Mouse (Mus musculus): ENCODE data around the gene Skil. TPM values are rescaled to one million over a fixed set of nuclear protein-coding genes. Genes with fewer than 3 reads are reported as not detected.
A peak's percentile ranks its signal among the peaks of the same experiment; 100 is the strongest.

The Skil gene
- polyA plus RNA-seq, 1 experiment from 2014 or later, result 4.2 TPM

- 62% methylated on average over 6 of the region's 6 CpGs for WGBS (ENCODE audit: insufficient replicate concordance)
- no peak for ATAC-seq (ENCODE audit: low read depth)
- H3K4me3 ChIP-seq (ENCODE audit: low read depth, low read length), result no peak overlapping the region
- no peak overlapping the region for H3K4me2 ChIP-seq (ENCODE audit: low read depth, low read length)
- H3K27ac ChIP-seq (ENCODE audit: low read length), result 0 out of 2 replicates have a peak overlapping the region, but pooled peaks have one; percentile 1
- no peaks in the 10 kb centered on the region; the same call in 1 of the 2 replicates for H3K4me1 ChIP-seq (ENCODE audit: control insufficient read depth, low read depth, low read length)
- H3K9me3 ChIP-seq (replicated peaks; ENCODE audit: control insufficient read depth, low read length), result no peaks in the 10 kb centered on the region
- H3K36me3 ChIP-seq (ENCODE audit: control insufficient read depth, insufficient read depth), result no peaks in the 10 kb centered on the region
- no peaks in the 10 kb centered on the region for H3K27me3 ChIP-seq (ENCODE audit: control insufficient read depth, insufficient read depth, low read depth, low read length)
- H3K9ac ChIP-seq (ENCODE audit: low read depth, low read length), result no peak overlapping the region
These were observed 17.7 kb upstream of the Skil start for GRCm38 (mm10) chr3:31077068-31077703.

DNA sequence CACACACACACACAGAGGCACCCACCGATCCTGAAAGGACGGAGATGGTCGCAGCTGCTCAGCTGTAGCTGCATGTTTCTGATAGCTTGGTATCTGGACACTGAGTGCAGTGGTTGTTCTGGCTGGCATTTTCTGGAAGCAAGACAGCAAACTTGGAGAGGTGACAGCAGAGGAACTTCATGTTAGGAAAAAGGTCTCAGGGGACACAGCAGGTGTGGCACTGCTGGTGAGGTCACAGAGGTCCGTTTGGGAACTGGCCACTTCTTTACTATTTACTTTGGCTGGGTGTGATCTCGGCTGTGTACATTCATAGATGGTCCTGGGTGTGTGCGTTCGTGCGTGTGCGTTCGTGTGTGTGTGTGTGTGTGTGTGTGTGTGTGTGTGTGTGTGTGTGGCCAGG is 15.4 kb upstream of the Skil start:
- Histone ChIP-seq H3K9ac (ENCODE audit: low read depth, low read length) (no peak overlapping the region), H3K4me2 (ENCODE audit: low read depth, low read length) (no peak overlapping the region), H3K4me3 (ENCODE audit: low read depth, low read length) (0 out of 2 replicates have a peak overlapping the region, but pooled peaks have one; percentile 9), H3K4me1 (ENCODE audit: control insufficient read depth, low read depth, low read length) (no peaks in the 10 kb centered on the region; the same call in 1 of the 2 replicates), H3K9me3 (replicated peaks; ENCODE audit: control insufficient read depth, low read length) (no peaks in the 10 kb centered on the region), H3K27ac (ENCODE audit: low read length) (no peak overlapping the region), H3K36me3 (ENCODE audit: control insufficient read depth, insufficient read depth) (no peaks in the 10 kb centered on the region), H3K27me3 (ENCODE audit: control insufficient read depth, insufficient read depth, low read depth, low read length) (no peaks in the 10 kb centered on the region)
- peak; percentile 79 for ATAC-seq (ENCODE audit: low read depth)
- WGBS (ENCODE audit: insufficient replicate concordance), result 55% methylated on average over 10 of the region's 10 CpGs

DNA sequence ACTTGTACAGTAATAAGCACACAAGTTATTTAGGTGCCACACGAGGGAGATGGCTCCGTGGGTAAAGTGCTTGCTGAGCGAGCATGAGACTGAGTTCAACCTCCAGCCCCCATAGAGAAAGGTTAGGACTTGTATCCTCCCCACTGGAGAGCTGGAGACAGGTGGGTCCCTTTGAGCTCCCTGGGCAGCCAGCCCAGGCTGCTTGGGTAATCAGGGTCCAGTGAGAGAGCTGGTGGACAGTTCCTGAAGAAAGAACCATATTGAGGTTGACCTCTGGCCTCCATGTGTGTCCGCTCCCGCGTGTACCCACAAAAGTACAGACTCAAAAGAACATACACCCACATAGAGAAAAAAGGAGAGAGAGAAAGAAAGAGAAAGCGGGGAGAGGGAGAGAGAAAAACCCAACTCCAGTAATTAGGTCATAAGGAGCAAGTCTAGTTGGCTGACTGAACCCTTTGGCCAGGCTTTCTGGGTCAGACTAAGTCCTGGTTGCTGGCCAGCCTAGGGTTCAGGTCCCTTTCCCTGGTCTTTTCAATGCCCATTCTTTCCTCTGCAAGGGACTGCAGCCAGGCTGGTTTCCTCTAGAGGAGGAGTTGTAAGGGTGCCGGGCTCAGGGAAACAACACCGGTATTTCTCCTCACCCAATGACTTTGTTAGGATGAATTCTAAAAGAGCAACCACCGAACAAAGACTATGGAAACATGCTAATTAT is 13.9 kb upstream of the Skil start:
- Histone ChIP-seq H3K4me1 (ENCODE audit: control insufficient read depth, low read depth, low read length) (no peaks in the 10 kb centered on the region; the same call in 1 of the 2 replicates), H3K9ac (ENCODE audit: low read depth, low read length) (no peak overlapping the region), H3K4me2 (ENCODE audit: low read depth, low read length) (no peak overlapping the region), H3K9me3 (replicated peaks; ENCODE audit: control insufficient read depth, low read length) (no peaks in the 10 kb centered on the region), H3K4me3 (ENCODE audit: low read depth, low read length) (no peak overlapping the region), H3K27ac (ENCODE audit: low read length) (no peak overlapping the region), H3K36me3 (ENCODE audit: control insufficient read depth, insufficient read depth) (no peaks in the 10 kb centered on the region), H3K27me3 (ENCODE audit: control insufficient read depth, insufficient read depth, low read depth, low read length) (no peaks in the 10 kb centered on the region)
- 67% methylated on average over 10 of the region's 10 CpGs for WGBS (ENCODE audit: insufficient replicate concordance)
- peak; percentile 25; the same call in 1 of the 2 replicates for ATAC-seq (ENCODE audit: low read depth)

- no peak for ATAC-seq (ENCODE audit: low read depth)
- Histone ChIP-seq H3K36me3 (ENCODE audit: control insufficient read depth, insufficient read depth) (no peaks in the 10 kb centered on the region), H3K4me2 (ENCODE audit: low read depth, low read length) (no peak overlapping the region), H3K27me3 (ENCODE audit: control insufficient read depth, insufficient read depth, low read depth, low read length) (no peaks in the 10 kb centered on the region), H3K9me3 (replicated peaks; ENCODE audit: control insufficient read depth, low read length) (no peaks in the 10 kb centered on the region), H3K4me3 (ENCODE audit: low read depth, low read length) (no peak overlapping the region), H3K4me1 (ENCODE audit: control insufficient read depth, low read depth, low read length) (no peaks in the 10 kb centered on the region; the same call in 1 of the 2 replicates), H3K9ac (ENCODE audit: low read depth, low read length) (no peak overlapping the region), H3K27ac (ENCODE audit: low read length) (no peak overlapping the region)
- 68% methylated on average over 12 of the region's 13 CpGs for WGBS (ENCODE audit: insufficient replicate concordance)
These were observed 11.9 kb upstream of the Skil start for GRCm38 (mm10) chr3:31082838-31083506.

GRCm38 (mm10) chr3:31083507-31084245 is 11.2 kb upstream of the Skil start:
- 16% methylated on average over 12 of the region's 12 CpGs for WGBS (ENCODE audit: insufficient replicate concordance)
- peak; percentile 64 for ATAC-seq (ENCODE audit: low read depth)
- 0 out of 2 replicates have a peak overlapping the region, but pooled peaks have one; percentile 7 for H3K27ac ChIP-seq (ENCODE audit: low read length)
- no peaks in the 10 kb centered on the region for H3K27me3 ChIP-seq (ENCODE audit: control insufficient read depth, insufficient read depth, low read depth, low read length)
- no peaks in the 10 kb centered on the region; the same call in 1 of the 2 replicates for H3K4me1 ChIP-seq (ENCODE audit: control insufficient read depth, low read depth, low read length)
- H3K36me3 ChIP-seq (ENCODE audit: control insufficient read depth, insufficient read depth), result no peaks in the 10 kb centered on the region
- H3K9me3 ChIP-seq (replicated peaks; ENCODE audit: control insufficient read depth, low read length), result no peaks in the 10 kb centered on the region
- no peak overlapping the region for H3K4me3 ChIP-seq (ENCODE audit: low read depth, low read length)
- peak overlapping the region; percentile 26 for H3K4me2 ChIP-seq (ENCODE audit: low read depth, low read length)
- no peak overlapping the region for H3K9ac ChIP-seq (ENCODE audit: low read depth, low read length)

- H3K4me3 ChIP-seq (ENCODE audit: low read depth, low read length), result no peak overlapping the region
- H3K36me3 ChIP-seq (ENCODE audit: control insufficient read depth, insufficient read depth), result no peaks in the 10 kb centered on the region
- no peaks in the 10 kb centered on the region for H3K9me3 ChIP-seq (replicated peaks; ENCODE audit: control insufficient read depth, low read length)
- H3K9ac ChIP-seq (ENCODE audit: low read depth, low read length), result no peak overlapping the region
- H3K4me2 ChIP-seq (ENCODE audit: low read depth, low read length), result no peak overlapping the region
- H3K27me3 ChIP-seq (ENCODE audit: control insufficient read depth, insufficient read depth, low read depth, low read length), result no peaks in the 10 kb centered on the region
- ATAC-seq (ENCODE audit: low read depth), result no peak
- no peak overlapping the region for H3K27ac ChIP-seq (ENCODE audit: low read length)
- no peaks in the 10 kb centered on the region; the same call in 1 of the 2 replicates for H3K4me1 ChIP-seq (ENCODE audit: control insufficient read depth, low read depth, low read length)
- WGBS (ENCODE audit: insufficient replicate concordance), result 77% methylated on average over 3 of the region's 3 CpGs
These were observed 9.9 kb upstream of the Skil start for GRCm38 (mm10) chr3:31085000-31085399.

GRCm38 (mm10) chr3:31088789-31089775 is 5.8 kb upstream of the Skil start:
- H3K4me3 ChIP-seq (ENCODE audit: low read depth, low read length), result no peak overlapping the region
- no peak for ATAC-seq (ENCODE audit: low read depth)
- H3K36me3 ChIP-seq (ENCODE audit: control insufficient read depth, insufficient read depth), result no peaks in the 10 kb centered on the region
- H3K9ac ChIP-seq (ENCODE audit: low read depth, low read length), result no peak overlapping the region
- H3K27me3 ChIP-seq (ENCODE audit: control insufficient read depth, insufficient read depth, low read depth, low read length), result no peaks in the 10 kb centered on the region
- no peak overlapping the region for H3K27ac ChIP-seq (ENCODE audit: low read length)
- WGBS (ENCODE audit: insufficient replicate concordance), result 54% methylated on average over 10 of the region's 10 CpGs
- H3K9me3 ChIP-seq (replicated peaks; ENCODE audit: control insufficient read depth, low read length), result no peaks in the 10 kb centered on the region
- no peak overlapping the region for H3K4me2 ChIP-seq (ENCODE audit: low read depth, low read length)
- peaks cover 18% of the 10 kb centered on the region for H3K4me1 ChIP-seq (ENCODE audit: control insufficient read depth, low read depth, low read length)

DNA sequence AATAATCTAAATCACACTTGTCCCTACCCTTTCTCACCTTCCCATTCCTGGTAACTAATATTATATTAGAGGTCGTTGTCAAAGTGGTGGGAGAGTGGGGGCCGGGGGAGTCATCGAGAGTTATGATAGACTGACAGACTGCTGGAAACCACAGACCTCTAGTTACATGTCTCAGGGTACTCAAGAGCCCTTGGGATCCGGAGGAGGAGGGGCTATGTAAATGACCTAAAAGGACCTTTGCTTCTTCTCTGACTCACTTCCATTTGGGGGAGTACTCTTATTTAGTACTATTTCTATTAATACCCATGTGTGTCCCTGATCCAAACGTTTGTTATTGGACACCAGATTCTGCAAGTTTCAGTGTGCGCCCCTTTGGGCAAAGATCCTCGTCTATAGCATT is 4.9 kb upstream of the Skil start:
- 27% methylated on average over 7 of the region's 7 CpGs for WGBS (ENCODE audit: insufficient replicate concordance)
- no peaks in the 10 kb centered on the region for H3K36me3 ChIP-seq (ENCODE audit: control insufficient read depth, insufficient read depth)
- H3K9me3 ChIP-seq (replicated peaks; ENCODE audit: control insufficient read depth, low read length), result no peaks in the 10 kb centered on the region
- ATAC-seq (ENCODE audit: low read depth), result no peak
- H3K27me3 ChIP-seq (ENCODE audit: control insufficient read depth, insufficient read depth, low read depth, low read length), result no peaks in the 10 kb centered on the region
- H3K9ac ChIP-seq (ENCODE audit: low read depth, low read length), result no peak overlapping the region
- no peak overlapping the region for H3K27ac ChIP-seq (ENCODE audit: low read length)
- H3K4me3 ChIP-seq (ENCODE audit: low read depth, low read length), result no peak overlapping the region
- H3K4me2 ChIP-seq (ENCODE audit: low read depth, low read length), result no peak overlapping the region
- peaks cover 18% of the 10 kb centered on the region for H3K4me1 ChIP-seq (ENCODE audit: control insufficient read depth, low read depth, low read length)
